Mouse (Mus musculus): ENCODE measurements at regions not wholly inside any gene's neighbourhood (a gene's known extent, or its start where the extent isn't known, plus 50 kb on each side); places are given as distances from the start of the nearest gene placed in this dataset.
A peak's percentile ranks its signal among the peaks of the same experiment; 100 is the strongest.

GRCm38 (mm10) chr13:44028081-44028480 is 243.5 kb downstream of the Cd83 start:
- Histone ChIP-seq H3K36me3 (ENCODE audit: control insufficient read depth, insufficient read depth, low read length) (no peaks in the 10 kb centered on the region), H3K4me1 (ENCODE audit: control insufficient read depth, insufficient read depth, insufficient read length, low read length) (peaks cover 11% of the 10 kb centered on the region), H3K27ac (ENCODE audit: insufficient read depth, low read depth, low read length) (no peak overlapping the region), H3K27me3 (ENCODE audit: control insufficient read depth, insufficient read depth, low read length) (no peaks in the 10 kb centered on the region), H3K4me3 (ENCODE audit: low read depth, low read length) (no peak overlapping the region)
- TF ChIP-seq CTCF (IDR thresholded peaks at IDR 0.05; ENCODE audit: extremely low read depth, insufficient read length, insufficient replicate concordance, low read depth, low read length) (no peak), POLR2A (IDR thresholded peaks at IDR 0.05; ENCODE audit: low read depth, low read length) (no peak)
- 93% methylated on average over 6 of the region's 6 CpGs for WGBS

- no peak for TF ChIP-seq POLR2A (IDR thresholded peaks at IDR 0.05; ENCODE audit: low read depth, low read length)
- no peak for TF ChIP-seq CTCF (IDR thresholded peaks at IDR 0.05; ENCODE audit: extremely low read depth, insufficient read length, insufficient replicate concordance, low read depth, low read length)
- H3K4me1 ChIP-seq (ENCODE audit: control insufficient read depth, insufficient read depth, insufficient read length, low read length): peaks cover 12% of the 10 kb centered on the region
- H3K4me3 ChIP-seq (ENCODE audit: low read depth, low read length): no peak overlapping the region
- no peaks in the 10 kb centered on the region for H3K36me3 ChIP-seq (ENCODE audit: control insufficient read depth, insufficient read depth, low read length)
- no peaks in the 10 kb centered on the region for H3K27me3 ChIP-seq (ENCODE audit: control insufficient read depth, insufficient read depth, low read length)
- 0 out of 2 replicates have a peak overlapping the region, but pooled peaks have one; percentile 21 for H3K27ac ChIP-seq (ENCODE audit: insufficient read depth, low read depth, low read length)
- WGBS: 23% methylated on average over 5 of the region's 5 CpGs
Measured at GRCm38 (mm10) chr13:44030590-44030989, 246.0 kb downstream of the Cd83 start.

GRCm38 (mm10) chr13:44037774-44038294 is 253.3 kb downstream of the Cd83 start:
- WGBS: 89% methylated on average over 8 of the region's 8 CpGs
- Histone ChIP-seq H3K27ac (ENCODE audit: insufficient read depth, low read depth, low read length) (no peak overlapping the region), H3K27me3 (ENCODE audit: control insufficient read depth, insufficient read depth, low read length) (no peaks in the 10 kb centered on the region), H3K4me3 (ENCODE audit: low read depth, low read length) (no peak overlapping the region), H3K36me3 (ENCODE audit: control insufficient read depth, insufficient read depth, low read length) (no peaks in the 10 kb centered on the region), H3K4me1 (ENCODE audit: control insufficient read depth, insufficient read depth, insufficient read length, low read length) (peaks cover 3% of the 10 kb centered on the region; the same call in 1 of the 2 replicates)
- no peak for TF ChIP-seq POLR2A (IDR thresholded peaks at IDR 0.05; ENCODE audit: low read depth, low read length)
- TF ChIP-seq CTCF (IDR thresholded peaks at IDR 0.05; ENCODE audit: extremely low read depth, insufficient read length, insufficient replicate concordance, low read depth, low read length): no peak

- H3K4me1 ChIP-seq (ENCODE audit: control insufficient read depth, insufficient read depth, insufficient read length, low read length): no peaks in the 10 kb centered on the region
- H3K27ac ChIP-seq (ENCODE audit: insufficient read depth, low read depth, low read length): no peak overlapping the region
- H3K36me3 ChIP-seq (ENCODE audit: control insufficient read depth, insufficient read depth, low read length): no peaks in the 10 kb centered on the region
- 58% methylated on average over 7 of the region's 7 CpGs for WGBS
- H3K27me3 ChIP-seq (ENCODE audit: control insufficient read depth, insufficient read depth, low read length): no peaks in the 10 kb centered on the region
- no peak overlapping the region for H3K4me3 ChIP-seq (ENCODE audit: low read depth, low read length)
- TF ChIP-seq POLR2A (IDR thresholded peaks at IDR 0.05; ENCODE audit: low read depth, low read length): no peak
- no peak for TF ChIP-seq CTCF (IDR thresholded peaks at IDR 0.05; ENCODE audit: extremely low read depth, insufficient read length, insufficient replicate concordance, low read depth, low read length)
Measured at GRCm38 (mm10) chr13:44038322-44038721, 253.7 kb downstream of the Cd83 start.

- Histone ChIP-seq H3K27ac (ENCODE audit: insufficient read depth, low read depth, low read length) (no peak overlapping the region), H3K4me1 (ENCODE audit: control insufficient read depth, insufficient read depth, insufficient read length, low read length) (no peaks in the 10 kb centered on the region), H3K27me3 (ENCODE audit: control insufficient read depth, insufficient read depth, low read length) (no peaks in the 10 kb centered on the region), H3K36me3 (ENCODE audit: control insufficient read depth, insufficient read depth, low read length) (no peaks in the 10 kb centered on the region), H3K4me3 (ENCODE audit: low read depth, low read length) (no peak overlapping the region)
- 82% methylated on average over 7 of the region's 7 CpGs for WGBS
- TF ChIP-seq POLR2A (IDR thresholded peaks at IDR 0.05; ENCODE audit: low read depth, low read length) (no peak), CTCF (IDR thresholded peaks at IDR 0.05; ENCODE audit: extremely low read depth, insufficient read length, insufficient replicate concordance, low read depth, low read length) (no peak)
Measured at GRCm38 (mm10) chr13:44040640-44041039, 256.1 kb downstream of the Cd83 start.

- H3K36me3 ChIP-seq (ENCODE audit: control insufficient read depth, insufficient read depth, low read length): no peaks in the 10 kb centered on the region
- no peak overlapping the region for H3K4me3 ChIP-seq (ENCODE audit: low read depth, low read length)
- 67% methylated on average over 9 of the region's 9 CpGs for WGBS
- H3K27me3 ChIP-seq (ENCODE audit: control insufficient read depth, insufficient read depth, low read length): no peaks in the 10 kb centered on the region
- no peak for TF ChIP-seq POLR2A (IDR thresholded peaks at IDR 0.05; ENCODE audit: low read depth, low read length)
- no peaks in the 10 kb centered on the region for H3K4me1 ChIP-seq (ENCODE audit: control insufficient read depth, insufficient read depth, insufficient read length, low read length)
- no peak overlapping the region for H3K27ac ChIP-seq (ENCODE audit: insufficient read depth, low read depth, low read length)
Measured at GRCm38 (mm10) chr13:44042730-44043493, 258.3 kb downstream of the Cd83 start.

- Histone ChIP-seq H3K36me3 (ENCODE audit: control insufficient read depth, insufficient read depth, low read length) (no peaks in the 10 kb centered on the region), H3K27ac (ENCODE audit: insufficient read depth, low read depth, low read length) (no peak overlapping the region), H3K27me3 (ENCODE audit: control insufficient read depth, insufficient read depth, low read length) (no peaks in the 10 kb centered on the region), H3K4me3 (ENCODE audit: low read depth, low read length) (no peak overlapping the region), H3K4me1 (ENCODE audit: control insufficient read depth, insufficient read depth, insufficient read length, low read length) (no peaks in the 10 kb centered on the region)
- WGBS: 65% methylated on average over 5 of the region's 5 CpGs
- TF ChIP-seq CTCF (IDR thresholded peaks at IDR 0.05; ENCODE audit: extremely low read depth, insufficient read length, insufficient replicate concordance, low read depth, low read length): no peak
- TF ChIP-seq POLR2A (IDR thresholded peaks at IDR 0.05; ENCODE audit: low read depth, low read length): no peak
Measured at GRCm38 (mm10) chr13:44043494-44043885, 258.9 kb downstream of the Cd83 start.

Measured in small intestine, adult 2 months (tissue).